Mouse (Mus musculus): ENCODE results near the gene Sugp1.
A peak's percentile ranks its signal among the peaks of the same experiment; 100 is the strongest.
"Not testable (repeated sequence)": the region's sequence is repeated elsewhere in the genome, so short reads cannot be mapped to it uniquely, and the experiment has no call there.

Sugp1 gene

DNA sequence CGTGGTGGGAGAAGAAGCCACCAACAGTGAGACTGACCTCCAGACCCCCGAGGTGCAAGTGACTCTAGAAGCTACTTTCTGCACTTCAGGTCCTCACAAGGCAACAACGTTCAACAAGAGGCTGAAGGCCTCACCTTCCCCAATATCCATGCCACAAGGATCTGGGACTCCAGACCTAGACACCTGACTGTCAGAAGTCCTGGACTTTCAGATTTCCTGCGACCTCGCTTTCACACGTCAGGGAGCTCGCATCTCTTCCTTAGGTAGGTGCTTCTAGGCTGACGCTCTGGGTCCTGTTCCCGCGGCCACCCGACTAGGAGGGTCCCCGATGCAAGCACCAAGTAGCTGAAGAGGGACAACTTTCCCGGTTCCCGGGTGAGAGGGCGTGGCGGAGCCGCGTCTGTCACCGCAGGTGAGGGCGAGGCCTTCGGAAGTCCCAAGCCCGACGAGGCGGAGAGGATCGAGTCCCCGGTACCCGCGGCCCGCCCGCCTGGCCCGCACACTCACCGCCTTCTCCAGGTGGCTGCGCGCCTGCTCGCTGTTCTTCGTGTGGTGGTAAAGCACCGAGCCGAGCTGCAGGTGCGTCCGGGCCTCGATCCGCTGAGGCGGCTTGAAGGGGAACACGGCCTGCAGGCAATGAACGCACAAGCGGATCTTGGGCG, 597 bp upstream of the Sugp1 start:
- no peak for DNase-seq (ENCODE audit: inconsistent age in 2 of 2, low spot score in 1 of 2)

DNA sequence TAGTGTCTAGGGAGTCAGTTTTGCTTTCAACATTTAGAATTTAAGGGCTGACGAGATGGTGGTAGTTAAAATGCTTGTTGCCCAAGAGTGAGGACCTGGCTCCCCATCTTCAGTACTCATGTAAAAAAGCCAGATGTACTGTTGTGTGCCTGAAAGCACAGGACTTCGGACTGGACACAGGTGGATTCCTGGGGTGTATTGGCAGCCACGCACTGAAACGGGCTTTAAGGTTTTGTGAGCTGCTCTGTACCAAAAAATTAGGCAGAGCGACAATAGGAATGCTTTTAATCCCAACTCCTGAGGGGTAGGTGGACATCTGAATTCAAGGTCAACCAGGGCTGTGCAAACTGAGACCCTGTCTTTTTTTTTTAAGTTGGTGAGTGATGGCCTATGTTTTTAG, 1.4 kb downstream of the Sugp1 start:
- no peak for DNase-seq (ENCODE audit: inconsistent age in 2 of 2, low spot score in 1 of 2)

DNA sequence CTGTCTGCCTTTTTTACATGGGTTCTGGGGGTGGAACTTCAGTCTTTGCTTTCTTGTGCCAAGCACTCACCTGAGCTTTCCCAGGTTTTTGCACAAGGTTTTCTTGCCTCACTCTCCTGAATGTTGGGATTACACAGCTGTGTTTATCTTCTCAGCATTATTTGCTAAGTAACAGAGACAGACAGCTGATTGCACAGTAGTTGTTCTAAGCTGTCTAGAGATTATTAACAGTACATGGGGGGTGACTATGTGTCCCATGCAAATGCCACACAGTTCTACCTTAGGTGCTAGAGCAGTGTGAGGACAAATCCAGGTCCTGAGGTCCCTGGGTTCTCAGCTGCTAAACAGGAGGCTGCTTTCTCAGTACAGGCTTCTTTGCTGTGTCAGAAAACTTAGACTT, 7.0 kb downstream of the Sugp1 start:
- no peak for DNase-seq (ENCODE audit: inconsistent age in 2 of 2, low spot score in 1 of 2)

DNA sequence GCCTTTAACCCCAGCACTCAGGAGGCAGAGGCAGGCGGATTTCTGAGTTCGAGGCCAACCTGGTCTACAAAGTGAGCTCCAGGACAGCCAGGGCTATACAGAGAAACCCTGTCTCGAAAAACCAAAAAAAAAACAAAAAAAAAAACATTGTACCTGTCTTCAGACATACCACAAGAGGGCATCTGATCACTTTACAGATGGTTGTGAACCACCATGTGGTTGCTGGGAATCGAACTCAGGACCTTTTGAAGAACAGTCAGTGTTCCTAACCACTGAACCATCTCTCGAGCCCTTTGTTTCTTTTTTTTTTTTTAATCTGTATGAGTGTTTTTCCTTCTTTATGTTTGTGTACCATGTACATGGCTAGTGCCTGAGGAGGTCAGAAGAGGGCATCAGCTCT, 7.8 kb downstream of the Sugp1 start:
- DNase-seq (ENCODE audit: inconsistent age in 2 of 2, low spot score in 1 of 2): not testable (repeated sequence)

DNA sequence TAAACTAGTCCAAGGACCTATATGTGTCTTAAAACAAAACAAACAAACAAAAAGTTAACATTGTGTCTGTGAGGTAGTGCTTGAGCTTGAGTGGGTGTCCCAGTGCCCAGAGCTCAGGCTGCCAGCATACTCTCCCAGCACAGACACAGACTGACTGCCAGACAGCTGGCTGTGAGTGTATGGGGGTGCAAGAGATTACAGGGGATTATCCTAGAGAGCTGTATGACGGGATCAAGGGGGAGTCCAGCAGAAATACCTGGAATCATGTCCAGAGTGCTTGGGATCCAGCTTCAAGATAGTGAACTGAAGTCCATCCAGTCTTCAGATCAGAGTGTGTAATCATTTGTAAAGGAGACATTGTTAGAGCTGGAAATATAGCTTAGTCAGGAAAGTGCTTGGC, 15.1 kb downstream of the Sugp1 start:
- DNase-seq (ENCODE audit: inconsistent age in 2 of 2, low spot score in 1 of 2): no peak

DNA sequence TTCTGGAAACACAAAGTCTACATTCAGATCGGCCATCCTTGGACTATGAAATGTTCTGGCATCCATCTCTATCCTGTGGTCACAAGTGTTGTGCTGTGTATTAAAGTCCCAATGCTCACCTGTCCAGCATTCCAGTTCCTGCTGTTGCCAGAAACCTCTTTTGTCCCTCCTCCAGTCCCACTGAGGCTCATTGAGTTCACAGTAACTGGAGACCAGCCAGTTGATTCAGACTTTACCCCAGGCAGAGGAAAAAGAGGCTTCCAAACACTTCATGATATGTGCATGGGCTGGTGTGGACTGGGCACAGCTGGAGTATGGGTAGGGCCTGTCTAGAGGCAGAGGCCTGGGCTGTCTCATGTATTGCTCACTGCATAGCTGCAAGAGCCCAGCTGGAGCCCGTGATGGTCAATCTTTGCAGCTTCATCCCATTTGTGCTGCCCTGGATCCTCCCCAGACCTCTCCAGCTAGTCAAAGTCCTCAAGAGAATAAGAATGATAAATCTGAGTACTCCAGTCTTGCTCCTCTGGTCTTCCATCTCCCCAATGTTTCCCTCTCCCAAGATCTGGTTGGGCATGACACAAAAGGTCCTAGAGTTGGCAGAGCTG, 29.3 kb downstream of the Sugp1 start:
- DNase-seq (ENCODE audit: inconsistent age in 2 of 2, low spot score in 1 of 2): peak in 1 of 2 experiments; percentile 26

DNA sequence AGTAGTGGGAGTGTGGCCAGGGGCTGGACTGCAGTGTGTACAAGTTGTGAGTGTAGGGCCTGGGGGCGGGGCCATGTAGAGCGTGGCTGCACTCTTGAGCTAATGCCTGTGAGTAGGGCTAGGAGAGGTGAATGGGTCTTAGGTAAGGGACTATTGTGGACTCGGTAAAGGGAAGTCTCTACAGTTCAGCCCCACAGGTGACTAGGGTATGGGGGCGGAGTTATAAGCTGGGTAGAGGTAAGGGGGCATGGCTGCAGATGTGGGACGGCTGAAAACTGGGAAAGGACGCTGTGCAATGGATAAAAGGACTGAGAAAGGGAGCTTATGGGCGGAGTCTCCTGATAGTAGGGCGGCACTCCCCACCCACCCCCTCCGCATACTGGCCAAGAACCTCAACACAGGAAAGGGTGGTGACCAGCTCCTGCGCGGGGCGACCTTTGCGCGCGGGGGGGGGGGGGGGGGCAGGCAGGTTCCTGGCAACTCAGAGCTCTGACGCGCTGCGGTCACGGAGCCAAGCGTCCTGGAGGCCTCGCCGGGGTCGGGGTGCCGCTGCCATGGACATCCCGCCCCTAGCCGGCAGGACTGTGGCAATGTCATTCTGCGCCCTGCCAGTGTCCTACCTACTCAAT, 29.9 kb downstream of the Sugp1 start, which contains the start of gene Tm6sf2:
Gene Tm6sf2 (plus strand): TSS at position 484 of the 629 bp plus-strand sequence.
- peak; percentile 51 to 69 for DNase-seq (ENCODE audit: inconsistent age in 2 of 2, low spot score in 1 of 2)

DNA sequence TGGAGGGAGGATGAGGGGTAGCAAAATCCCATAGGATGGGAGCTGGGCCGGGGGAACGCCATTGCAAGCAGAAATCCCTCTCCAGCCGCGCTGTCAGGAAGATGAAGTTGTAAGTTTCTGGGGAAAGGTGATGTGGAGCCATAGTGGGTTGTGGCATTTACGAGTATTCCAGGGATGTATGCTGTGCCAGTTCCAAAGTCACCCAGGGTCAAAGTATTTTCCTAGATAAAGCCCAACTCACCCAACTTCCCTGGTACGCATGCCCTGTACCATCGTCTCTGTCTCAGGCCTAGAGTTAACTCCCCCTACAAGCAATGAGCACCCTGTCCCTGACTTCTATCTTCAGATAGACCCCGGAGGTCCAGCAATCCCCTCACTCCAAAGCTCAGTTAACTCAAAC, 30.5 kb downstream of the Sugp1 start:
- DNase-seq (ENCODE audit: inconsistent age in 2 of 2, low spot score in 1 of 2): no peak

DNA sequence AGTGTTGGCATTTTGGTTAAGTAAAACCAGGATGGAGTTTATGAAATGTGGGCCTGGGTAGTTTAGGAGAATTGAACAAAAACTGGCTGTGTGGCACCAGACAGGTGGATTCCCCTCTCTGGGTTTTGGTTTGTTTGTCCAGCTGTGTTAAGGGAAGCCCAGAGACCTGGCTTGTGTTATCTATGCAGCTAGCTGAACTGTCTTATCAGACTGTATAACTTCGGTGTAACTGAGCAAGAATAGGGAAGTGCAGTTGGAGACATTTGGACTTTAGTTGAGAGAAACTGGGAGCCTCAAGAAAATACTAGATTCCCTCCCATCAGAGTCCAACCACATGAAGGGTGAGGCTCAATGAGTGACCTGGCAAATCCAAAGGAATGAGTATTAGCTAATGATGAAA, 31.1 kb downstream of the Sugp1 start:
- DNase-seq (ENCODE audit: inconsistent age in 2 of 2, low spot score in 1 of 2): no peak

DNA sequence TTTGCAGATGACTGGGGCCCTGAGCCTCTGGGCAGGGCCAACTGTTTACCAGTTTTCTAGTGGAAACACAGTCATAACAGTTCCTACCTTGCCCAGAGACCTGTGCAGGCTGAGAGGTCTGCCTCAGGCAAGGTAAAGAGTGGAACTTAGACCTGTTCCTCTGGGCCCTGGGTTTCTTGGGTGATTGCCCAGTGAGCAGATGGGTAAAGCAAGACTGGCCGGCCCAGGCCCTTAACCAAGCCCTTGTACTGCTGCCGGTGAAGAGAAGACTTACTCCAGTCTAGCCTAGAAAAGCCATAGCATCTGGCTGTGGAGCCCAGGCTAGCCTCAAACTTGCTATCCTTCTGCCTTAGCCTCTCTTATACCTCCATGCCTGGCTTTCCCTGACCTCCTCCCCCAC, 39.4 kb downstream of the Sugp1 start:
- DNase-seq (ENCODE audit: inconsistent age in 2 of 2, low spot score in 1 of 2): no peak

DNA sequence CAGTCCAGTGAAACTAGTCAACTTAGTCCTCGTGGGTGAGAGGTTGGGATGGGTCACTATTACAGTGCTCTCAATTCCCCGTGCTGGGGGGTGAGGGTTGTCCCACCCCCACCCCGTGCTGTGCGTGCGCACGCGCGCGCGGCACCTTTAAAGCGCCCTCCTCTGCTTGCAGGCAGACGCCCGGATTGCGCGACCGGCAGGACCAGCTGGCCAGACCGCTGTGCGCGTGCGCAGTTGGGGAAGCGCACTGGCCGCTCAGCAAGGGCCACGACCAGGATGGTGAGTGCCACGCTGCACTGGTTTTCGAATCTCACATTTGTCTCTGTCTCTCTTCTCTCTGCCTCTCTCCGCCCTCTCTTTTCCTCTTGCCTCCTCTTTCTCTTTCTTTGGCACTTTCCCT, 40.7 kb downstream of the Sugp1 start, which contains the start of gene Hapln4:
Gene Hapln4 (plus strand): TSS at position 173 of the 400 bp plus-strand sequence.
- DNase-seq (ENCODE audit: inconsistent age in 2 of 2, low spot score in 1 of 2): peak; percentile 65 to 76

DNA sequence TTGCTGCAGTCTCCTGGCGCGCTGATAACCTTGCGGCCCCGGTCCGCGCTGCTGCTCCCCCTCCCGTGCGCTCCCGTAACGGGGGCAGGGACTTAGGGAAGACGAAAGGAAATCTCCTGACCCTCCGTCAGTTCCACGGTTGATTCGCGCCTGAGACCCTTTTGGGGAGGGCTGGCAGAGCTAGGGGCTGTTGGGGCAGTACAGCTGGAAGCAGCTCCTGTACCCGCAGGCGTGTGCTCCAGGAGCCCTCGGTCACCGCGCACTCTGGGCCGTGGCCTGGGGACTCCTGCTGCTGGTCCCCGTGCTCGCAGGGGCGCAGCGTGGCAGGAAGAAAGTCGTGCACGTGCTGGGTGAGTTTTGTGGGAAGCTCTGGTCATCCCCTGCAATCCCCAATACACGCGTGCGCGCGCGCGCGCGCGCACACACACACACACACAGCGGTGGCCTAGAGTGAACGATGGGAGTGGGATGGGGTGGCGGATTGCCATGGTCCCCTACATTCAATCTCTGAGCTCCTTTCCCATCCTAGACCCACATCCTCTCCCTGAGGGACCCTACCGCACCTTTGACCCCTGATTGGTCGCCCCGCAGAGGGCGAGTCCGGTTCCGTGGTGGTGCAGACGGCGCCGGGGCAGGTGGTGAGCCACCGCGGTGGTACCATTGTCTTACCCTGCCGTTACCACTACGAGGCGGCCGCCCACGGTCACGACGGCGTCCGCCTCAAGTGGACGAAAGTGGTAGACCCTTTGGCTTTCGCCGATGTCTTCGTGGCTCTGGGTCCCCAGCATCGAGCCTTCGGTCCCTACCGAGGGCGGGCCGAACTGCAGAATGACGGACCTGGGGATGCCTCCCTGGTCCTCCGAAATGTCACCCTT, 41.8 kb downstream of the Sugp1 start:
- peak in 1 of 2 experiments; percentile 52 for DNase-seq (ENCODE audit: inconsistent age in 2 of 2, low spot score in 1 of 2)

DNA sequence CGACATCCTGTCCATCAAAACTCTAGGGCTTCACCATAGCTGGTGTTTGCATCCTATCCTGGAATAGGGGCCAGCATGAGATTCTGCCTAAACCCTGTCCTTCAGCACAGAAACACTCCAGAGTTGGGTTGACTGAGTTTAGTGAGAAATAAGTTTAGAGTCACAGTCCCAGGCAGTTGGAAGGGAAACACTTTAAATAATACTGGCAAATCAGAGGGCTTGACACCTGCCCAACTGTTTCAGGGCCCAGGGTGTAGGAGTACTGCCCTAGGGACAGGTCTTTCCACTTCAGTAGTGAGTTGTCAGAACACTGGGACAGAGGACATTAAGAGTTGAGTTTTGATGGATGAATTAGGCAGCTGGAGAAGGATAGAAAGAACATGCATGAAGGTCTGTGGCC, 43.5 kb downstream of the Sugp1 start:
- no peak for DNase-seq (ENCODE audit: inconsistent age in 2 of 2, low spot score in 1 of 2)

DNA sequence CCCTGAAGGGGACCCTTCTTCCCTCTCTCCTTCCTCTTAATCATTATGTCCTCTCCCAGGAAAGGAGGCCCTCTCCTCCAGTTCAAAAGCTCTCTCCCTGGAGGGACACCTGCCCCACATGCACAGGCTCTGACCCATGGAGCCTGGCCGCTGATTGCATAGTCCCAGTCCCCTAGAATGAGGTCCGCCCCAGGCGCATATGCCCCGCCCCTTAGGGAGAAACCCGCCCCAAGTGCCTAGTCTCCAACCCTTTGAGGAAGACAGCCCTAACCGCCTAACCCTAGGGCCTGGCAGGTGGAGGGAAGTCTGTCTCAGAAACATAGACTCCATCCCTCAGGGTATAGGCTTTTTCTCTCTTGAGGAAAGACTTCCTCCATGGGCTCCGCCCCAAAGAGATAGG, 44.6 kb downstream of the Sugp1 start:
- peak in 1 of 2 experiments; percentile 42 for DNase-seq (ENCODE audit: inconsistent age in 2 of 2, low spot score in 1 of 2)

DNA sequence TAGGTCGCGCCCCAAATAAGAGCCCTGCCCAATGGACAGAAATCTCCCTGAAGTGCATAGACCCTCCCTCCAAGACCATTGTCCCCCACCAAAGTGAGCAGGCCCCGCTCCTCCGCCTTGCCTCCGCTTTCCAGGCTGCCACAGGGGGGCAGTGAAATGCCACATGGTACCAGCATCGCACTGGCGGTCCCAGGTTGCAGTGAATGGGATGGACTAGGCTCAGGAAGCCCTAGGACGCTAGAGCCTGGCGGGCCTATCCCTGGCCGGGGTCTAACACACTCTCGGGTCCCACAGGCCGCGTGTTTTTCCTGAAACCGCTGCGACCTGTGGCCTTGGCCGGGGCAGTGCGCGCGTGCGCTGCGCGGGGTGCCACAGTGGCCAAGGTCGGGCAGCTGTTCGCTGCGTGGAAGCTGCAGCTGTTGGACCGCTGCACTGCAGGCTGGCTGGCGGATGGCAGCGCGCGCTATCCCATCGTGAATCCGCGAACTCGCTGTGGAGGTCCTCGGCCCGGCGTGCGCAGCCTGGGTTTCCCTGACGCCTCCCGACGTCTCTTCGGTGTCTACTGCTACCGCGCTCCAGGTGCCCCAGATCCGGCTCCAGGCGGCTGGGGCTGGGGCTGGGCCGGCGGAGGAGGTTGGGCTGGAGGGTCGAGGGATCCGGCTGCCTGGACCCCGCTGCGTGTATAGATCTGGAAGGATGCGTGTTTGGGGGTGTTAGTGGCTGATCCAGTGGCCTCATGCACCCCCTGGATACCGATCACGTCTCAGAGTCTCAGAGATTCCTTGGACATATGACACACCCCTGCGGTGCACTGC, 45.4 kb downstream of the Sugp1 start:
- DNase-seq (ENCODE audit: inconsistent age in 2 of 2, low spot score in 1 of 2): peak; percentile 34 to 73

DNA sequence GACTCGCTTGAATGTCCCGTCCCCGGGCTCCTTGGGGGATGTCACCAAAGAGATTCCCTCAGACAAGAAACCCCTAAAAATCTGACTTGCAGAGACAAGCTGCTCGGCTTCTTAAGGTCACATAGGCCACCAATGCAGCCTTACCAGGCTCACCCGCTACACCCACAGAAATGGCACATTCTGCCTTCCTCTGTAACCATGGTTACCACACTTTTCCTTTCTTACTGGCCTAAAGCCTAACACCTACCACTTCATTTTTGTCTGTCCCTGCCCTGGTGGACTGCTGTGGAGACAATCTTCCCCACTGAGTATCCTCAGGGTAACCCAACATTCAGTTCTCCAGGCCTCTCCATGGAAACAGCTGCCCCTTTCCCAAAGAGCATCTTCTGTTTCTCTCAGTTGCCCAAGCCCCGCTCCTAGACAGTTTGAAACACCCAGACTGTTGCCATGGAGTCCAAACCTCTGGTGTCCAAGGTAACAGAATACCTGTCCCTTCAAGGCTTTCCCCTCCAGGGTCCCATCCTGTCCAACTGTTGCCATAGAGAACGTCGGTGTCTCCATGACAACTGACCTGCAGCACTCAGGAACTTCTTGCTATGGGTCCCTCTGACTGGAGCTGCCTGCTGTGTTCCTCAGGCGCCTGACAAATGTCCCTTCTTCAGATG, 46.8 kb downstream of the Sugp1 start:
- DNase-seq (ENCODE audit: inconsistent age in 2 of 2, low spot score in 1 of 2): no peak

DNA sequence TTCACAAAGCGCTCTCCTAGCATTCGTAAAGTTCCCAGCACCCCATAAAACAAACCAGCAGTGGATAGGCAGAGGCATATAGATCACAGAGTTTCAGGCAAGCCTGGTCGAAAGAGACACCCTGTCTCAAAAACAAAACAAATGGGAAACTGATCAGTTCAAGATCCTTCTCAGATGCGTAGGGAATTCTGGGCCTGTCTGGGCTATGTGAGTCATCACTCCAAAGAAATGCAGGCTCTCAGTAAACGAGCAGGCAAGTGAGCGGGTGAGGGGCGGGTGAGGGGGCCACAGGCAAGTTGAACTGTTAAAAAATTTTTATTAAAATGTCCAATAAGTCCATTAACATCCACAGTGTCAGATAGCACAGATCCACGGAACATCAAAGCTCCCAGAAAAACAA, 50.2 kb downstream of the Sugp1 start:
- DNase-seq (ENCODE audit: inconsistent age in 2 of 2, low spot score in 1 of 2): no peak

DNA sequence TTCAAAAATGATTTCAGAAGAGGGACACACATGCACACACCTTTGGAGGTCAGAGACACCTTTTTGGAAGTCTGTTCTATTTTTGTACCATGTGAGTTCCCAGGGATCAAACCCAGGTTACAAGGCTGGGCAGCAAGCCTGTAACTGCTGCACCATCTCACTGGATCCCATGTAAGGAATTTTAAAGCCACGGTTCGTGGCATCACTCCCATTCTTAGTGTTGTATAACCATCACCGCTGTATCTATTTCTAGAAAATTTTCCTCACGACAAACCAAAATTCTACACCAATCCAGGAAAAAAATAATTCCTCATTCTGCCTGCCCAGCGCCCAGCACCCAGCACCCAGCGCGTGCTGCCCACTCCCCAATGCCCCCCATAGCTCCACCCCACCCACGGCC, 56.7 kb downstream of the Sugp1 start:
- no peak for DNase-seq (ENCODE audit: inconsistent age in 2 of 2, low spot score in 1 of 2)

DNA sequence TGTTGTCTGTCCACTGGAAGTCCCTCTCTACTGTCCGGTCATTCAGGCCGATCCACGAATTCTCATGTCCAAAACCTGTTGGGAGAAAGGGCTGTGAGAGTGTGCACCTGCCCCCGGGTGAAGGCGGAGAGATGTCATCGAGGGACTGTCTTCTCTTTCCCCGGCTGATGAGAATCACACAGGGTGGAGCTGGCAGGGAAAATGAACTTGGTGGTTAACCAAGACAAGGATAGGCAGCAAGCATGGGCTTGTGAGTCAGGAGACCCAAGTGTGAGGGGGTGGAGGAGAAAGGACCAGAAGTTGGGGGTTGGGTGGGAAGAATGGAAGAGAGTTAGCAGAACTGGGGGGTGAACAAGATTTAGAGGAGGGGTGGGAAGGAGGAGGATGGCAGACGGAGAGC, 57.6 kb downstream of the Sugp1 start:
- no peak for DNase-seq (ENCODE audit: inconsistent age in 2 of 2, low spot score in 1 of 2)

DNA sequence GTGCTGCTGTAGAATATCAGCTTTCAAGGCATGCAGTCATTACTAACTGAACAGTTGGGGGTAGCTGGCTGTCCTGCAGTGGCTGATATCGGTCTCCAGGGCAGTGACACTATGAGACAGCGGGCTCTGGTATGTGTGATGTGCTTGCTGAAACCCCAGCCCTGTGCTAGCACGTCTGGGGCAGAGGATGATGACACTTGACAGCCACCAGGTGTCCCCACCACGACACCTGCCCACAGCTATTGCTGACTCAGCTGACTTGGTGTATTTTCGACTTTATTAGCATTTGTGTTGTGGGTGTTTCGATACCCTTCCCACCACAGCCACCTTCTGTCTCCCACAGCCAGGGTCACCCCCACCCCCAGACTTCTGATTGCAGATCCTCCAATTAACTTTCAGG, 61.9 kb downstream of the Sugp1 start:
- peak; percentile 25 to 63 for DNase-seq (ENCODE audit: inconsistent age in 2 of 2, low spot score in 1 of 2)

Measured in adrenal gland, adult (tissue).